Mouse (Mus musculus): Measurements from ENCODE around the gene Irgc1. TPM values are rescaled to one million over a fixed set of nuclear protein-coding genes. Genes with fewer than 3 reads are reported as not detected.

Irgc1 gene
- 0.29 and 0.42 TPM in 2 replicates for polyA plus RNA-seq (2015; fragmentation: Nextera tagmentation; extraction: Ambion mirVana)

GRCm38 (mm10) chr7:24451855-24452311 lies at the start of gene Irgc1:
TSS of gene Irgc1 (minus strand) at chr7:24452297.

GRCm38 (mm10) chr7:24481474-24482207 lies 29.5 kb upstream of the Irgc1 start, which contains the start of gene Cadm4:
TSS of gene Cadm4 (plus strand) at chr7:24482023.

GRCm38 (mm10) chr7:24462388-24463319 lies 10.6 kb upstream of the Irgc1 start, which contains the start of gene Plaur:
TSS of gene Plaur (plus strand) at chr7:24462484.

GRCm38 (mm10) chr7:24399256-24400081 lies 52.6 kb downstream of the Irgc1 start, which contains the start of gene Smg9:
TSS of gene Smg9 (plus strand) at chr7:24399619.

Other genes starting within 250 kb of the Irgc1 start
- 1.8 and 2.0 TPM in 2 replicates for gene Zfp111, start 240.9 kb downstream of the Irgc1 start, polyA plus RNA-seq (2015; fragmentation: Nextera tagmentation; extraction: Ambion mirVana)
- gene Zfp109, start 214.7 kb downstream of the Irgc1 start, polyA plus RNA-seq (2015; fragmentation: Nextera tagmentation; extraction: Ambion mirVana), result 0.84 and 0.97 TPM in 2 replicates
- gene Zfp108, start 197.5 kb downstream of the Irgc1 start, polyA plus RNA-seq (2015; fragmentation: Nextera tagmentation; extraction: Ambion mirVana), result 0.54 and 0.76 TPM in 2 replicates
- 1.5 and 1.6 TPM in 2 replicates for gene Zfp93, start 181.9 kb downstream of the Irgc1 start, polyA plus RNA-seq (2015; fragmentation: Nextera tagmentation; extraction: Ambion mirVana)
- 7.3 and 9.7 TPM in 2 replicates for gene Zfp61, start 151.1 kb downstream of the Irgc1 start, polyA plus RNA-seq (2015; fragmentation: Nextera tagmentation; extraction: Ambion mirVana)
- 3.8 and 5.0 TPM in 2 replicates for gene Zfp94, start 135.6 kb downstream of the Irgc1 start, polyA plus RNA-seq (2015; fragmentation: Nextera tagmentation; extraction: Ambion mirVana)
- not detected in 2 replicates for gene Tescl, start 118.4 kb downstream of the Irgc1 start, polyA plus RNA-seq (2015; fragmentation: Nextera tagmentation; extraction: Ambion mirVana)
- gene Lypd5, start 103.1 kb downstream of the Irgc1 start, polyA plus RNA-seq (2015; fragmentation: Nextera tagmentation; extraction: Ambion mirVana), result 0.08 TPM in 1 of 2 replicates, not detected in the other
- 122 and 131 TPM in 2 replicates for gene Kcnn4, start 82.0 kb downstream of the Irgc1 start, polyA plus RNA-seq (2015; fragmentation: Nextera tagmentation; extraction: Ambion mirVana)
- 24.6 and 25.3 TPM in 2 replicates for gene Smg9, start 52.7 kb downstream of the Irgc1 start, polyA plus RNA-seq (2015; fragmentation: Nextera tagmentation; extraction: Ambion mirVana)
- gene Plaur, start 10.2 kb upstream of the Irgc1 start, polyA plus RNA-seq (2015; fragmentation: Nextera tagmentation; extraction: Ambion mirVana), result 26.4 and 31.6 TPM in 2 replicates
- gene Cadm4, start 29.7 kb upstream of the Irgc1 start, polyA plus RNA-seq (2015; fragmentation: Nextera tagmentation; extraction: Ambion mirVana), result 5.3 and 6.6 TPM in 2 replicates
- gene Zfp428, start 54.7 kb upstream of the Irgc1 start, polyA plus RNA-seq (2015; fragmentation: Nextera tagmentation; extraction: Ambion mirVana), result 6.1 and 9.6 TPM in 2 replicates
- gene AC161166.1, start 60.2 kb upstream of the Irgc1 start, polyA plus RNA-seq (2015; fragmentation: Nextera tagmentation; extraction: Ambion mirVana), result 0.11 TPM in 1 of 2 replicates, not detected in the other
- gene Irgq, start 78.4 kb upstream of the Irgc1 start, polyA plus RNA-seq (2015; fragmentation: Nextera tagmentation; extraction: Ambion mirVana), result 1.5 and 2.0 TPM in 2 replicates
- 0.21 TPM in 1 of 2 replicates, not detected in the other for gene Pinlyp, start 93.8 kb upstream of the Irgc1 start, polyA plus RNA-seq (2015; fragmentation: Nextera tagmentation; extraction: Ambion mirVana)
- gene Xrcc1, start 94.0 kb upstream of the Irgc1 start, polyA plus RNA-seq (2015; fragmentation: Nextera tagmentation; extraction: Ambion mirVana), result 40.3 and 40.4 TPM in 2 replicates
- 23.2 and 28.2 TPM in 2 replicates for gene Ethe1, start 135.2 kb upstream of the Irgc1 start, polyA plus RNA-seq (2015; fragmentation: Nextera tagmentation; extraction: Ambion mirVana)
- 1.0 and 1.5 TPM in 2 replicates for gene Zfp575, start 135.3 kb upstream of the Irgc1 start, polyA plus RNA-seq (2015; fragmentation: Nextera tagmentation; extraction: Ambion mirVana)
- 0.28 and 0.38 TPM in 2 replicates for gene Phldb3, start 158.5 kb upstream of the Irgc1 start, polyA plus RNA-seq (2015; fragmentation: Nextera tagmentation; extraction: Ambion mirVana)
- gene Lypd3, start 184.3 kb upstream of the Irgc1 start, polyA plus RNA-seq (2015; fragmentation: Nextera tagmentation; extraction: Ambion mirVana), result 0.10 TPM in 1 of 2 replicates, not detected in the other
- gene Tex101, start 224.4 kb upstream of the Irgc1 start, polyA plus RNA-seq (2015; fragmentation: Nextera tagmentation; extraction: Ambion mirVana), result not detected in 2 replicates

Data from spleen, postnatal 0 days (tissue).